Mouse (Mus musculus): ENCODE measurements around the gene Scgb2b2. TPM values are rescaled to one million over a fixed set of nuclear protein-coding genes. Genes with fewer than 3 reads are reported as not detected.

The Scgb2b2 gene
- polyA plus RNA-seq (2012; rRNA removed): not detected in 2 replicates

GRCm38 (mm10) chr7:31290208-31290607, at the start of gene Scgb2b2:
Gene Scgb2b2 (plus strand): TSS chr7:31290508.

GRCm38 (mm10) chr7:31291721-31292120, 1.4 kb downstream of the Scgb2b2 start, which contains the start of gene Scgb1b2:
Gene Scgb1b2 (minus strand): TSS chr7:31291821.

Other genes with a start within 250 kb of the Scgb2b2 start
- 29.9 and 37.7 TPM in 2 replicates for gene Fxyd5, start 248.0 kb upstream of the Scgb2b2 start, polyA plus RNA-seq (2012; rRNA removed)
- 4.0 and 8.9 TPM in 2 replicates for gene Fxyd7, start 239.0 kb upstream of the Scgb2b2 start, polyA plus RNA-seq (2012; rRNA removed)
- gene Fxyd1, start 233.3 kb upstream of the Scgb2b2 start, polyA plus RNA-seq (2012; rRNA removed): 189 and 195 TPM in 2 replicates
- gene Lgi4, start 231.2 kb upstream of the Scgb2b2 start, polyA plus RNA-seq (2012; rRNA removed): 5.3 and 7.5 TPM in 2 replicates
- gene Fxyd3, start 213.8 kb upstream of the Scgb2b2 start, polyA plus RNA-seq (2012; rRNA removed): 369 and 371 TPM in 2 replicates
- gene Hpn, start 175.2 kb upstream of the Scgb2b2 start, polyA plus RNA-seq (2012; rRNA removed): 37.6 and 43.8 TPM in 2 replicates
- 26.3 and 34.3 TPM in 2 replicates for gene Scn1b, start 163.5 kb upstream of the Scgb2b2 start, polyA plus RNA-seq (2012; rRNA removed)
- gene Gramd1a, start 134.6 kb upstream of the Scgb2b2 start, polyA plus RNA-seq (2012; rRNA removed): 69.8 and 74.7 TPM in 2 replicates
- not detected in 2 replicates for gene Scgb1b2, start 1.3 kb downstream of the Scgb2b2 start, polyA plus RNA-seq (2012; rRNA removed)
- gene Scgb2b3, start 71.6 kb downstream of the Scgb2b2 start, polyA plus RNA-seq (2012; rRNA removed): not detected in 2 replicates
- not detected in 2 replicates for gene Scgb1b3, start 85.1 kb downstream of the Scgb2b2 start, polyA plus RNA-seq (2012; rRNA removed)